Mouse (Mus musculus): Measurements from ENCODE around the gene Stmn1.
"Not testable (repeated sequence)": the region's sequence is repeated elsewhere in the genome, so short reads cannot be mapped to it uniquely, and the experiment has no call there.

The Stmn1 gene

DNA sequence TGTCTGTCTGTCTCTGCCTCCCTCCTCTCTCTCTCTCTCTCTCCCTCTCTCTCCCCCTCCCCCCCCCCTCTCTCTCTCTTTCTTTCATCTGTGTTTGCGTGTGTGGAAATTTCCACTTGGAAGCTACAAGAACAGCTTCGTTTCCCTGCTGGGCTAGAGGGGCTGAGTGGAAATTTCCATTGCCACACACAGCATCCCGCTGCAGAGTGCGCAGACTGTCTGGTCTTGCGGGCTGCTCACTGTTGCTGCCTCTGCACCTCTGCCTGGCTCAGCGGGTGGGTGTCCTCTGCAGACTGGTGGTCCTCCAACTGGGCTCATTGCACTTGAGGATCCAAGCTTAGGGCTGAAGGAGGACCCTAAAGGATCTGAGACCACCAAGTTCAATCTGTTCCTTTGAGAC lies 15.6 kb downstream of the Stmn1 start:
- in situ Hi-C loops (cut with MboI, MseI): no loop called here

DNA sequence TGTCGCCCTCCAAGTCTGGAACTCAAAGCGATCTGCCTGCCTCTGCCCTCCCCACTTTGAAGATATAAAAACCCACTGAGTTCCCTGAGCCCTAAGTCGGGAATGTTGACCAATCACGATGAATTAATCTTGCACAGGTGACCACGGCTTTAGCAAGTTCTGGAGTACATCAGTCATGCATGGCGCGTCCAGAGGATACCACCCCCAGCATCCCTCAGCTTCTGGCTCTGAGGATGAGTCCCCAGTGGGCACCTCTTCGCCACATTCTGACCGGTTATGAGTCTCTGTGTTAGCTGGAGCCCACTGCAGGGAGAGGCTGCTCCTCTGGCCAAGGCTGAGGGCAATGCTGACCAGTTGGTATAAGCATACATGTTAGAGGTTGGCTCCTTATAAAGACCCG lies 16.1 kb downstream of the Stmn1 start:
- in situ Hi-C loops (cut with MboI, MseI): no loop called here

DNA sequence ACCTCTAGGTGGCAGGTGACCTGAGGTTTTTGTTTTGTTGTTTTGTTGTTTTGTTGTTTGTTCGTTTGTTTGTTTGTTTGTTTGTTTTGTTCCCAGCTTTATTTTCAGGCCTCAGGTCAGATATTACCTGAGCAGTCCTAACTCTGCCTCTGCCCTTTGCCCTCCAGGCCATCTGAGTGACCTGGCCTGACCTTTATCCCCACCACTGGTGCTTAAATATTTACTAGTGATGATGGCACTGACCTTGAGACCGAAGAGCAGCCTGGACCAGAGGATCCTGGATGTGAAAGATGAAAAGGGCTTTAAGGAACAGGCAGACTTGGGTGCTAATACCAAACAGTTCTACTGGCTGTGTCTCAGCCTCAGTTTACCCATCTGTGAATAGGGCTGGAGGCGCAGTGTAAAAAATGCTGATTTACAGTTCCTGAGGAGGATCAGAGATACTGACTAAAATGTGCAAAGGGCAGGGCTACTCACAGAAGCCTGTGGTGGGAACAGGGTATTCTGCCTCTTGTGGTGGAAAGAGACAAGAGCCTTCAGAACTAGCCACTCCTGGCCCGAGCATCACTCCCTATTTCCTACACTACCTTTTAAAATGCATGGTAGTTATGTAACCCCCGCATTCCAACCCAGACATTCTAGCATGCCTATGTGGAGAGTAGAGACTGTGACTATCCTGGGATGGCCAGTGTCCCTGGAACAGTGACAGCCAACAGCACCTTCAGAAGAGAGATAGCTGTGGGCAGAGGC lies 17.2 kb downstream of the Stmn1 start:
- in situ Hi-C loops (cut with MboI, MseI): no loop called here

DNA sequence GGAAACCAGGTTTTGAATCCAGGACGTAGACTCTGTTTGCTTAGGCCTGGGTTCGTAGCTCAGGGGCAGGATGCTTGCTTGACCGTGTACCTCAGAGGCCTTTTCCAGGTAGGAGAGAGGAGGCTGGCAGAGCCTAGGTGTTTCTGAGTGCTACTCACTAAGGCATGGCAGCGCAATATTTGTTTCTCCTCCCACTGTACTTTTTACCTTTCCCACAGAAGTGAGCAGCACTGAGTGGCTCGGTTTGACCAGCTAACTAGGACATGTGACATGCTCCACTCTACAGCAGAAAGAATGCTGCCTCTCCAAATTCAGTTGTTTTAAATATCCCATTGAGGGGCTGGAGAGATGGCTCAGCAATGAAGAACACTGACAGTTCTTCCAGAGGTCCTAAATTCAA lies 20.1 kb downstream of the Stmn1 start:
- in situ Hi-C loops (cut with MboI, MseI): no loop called here

DNA sequence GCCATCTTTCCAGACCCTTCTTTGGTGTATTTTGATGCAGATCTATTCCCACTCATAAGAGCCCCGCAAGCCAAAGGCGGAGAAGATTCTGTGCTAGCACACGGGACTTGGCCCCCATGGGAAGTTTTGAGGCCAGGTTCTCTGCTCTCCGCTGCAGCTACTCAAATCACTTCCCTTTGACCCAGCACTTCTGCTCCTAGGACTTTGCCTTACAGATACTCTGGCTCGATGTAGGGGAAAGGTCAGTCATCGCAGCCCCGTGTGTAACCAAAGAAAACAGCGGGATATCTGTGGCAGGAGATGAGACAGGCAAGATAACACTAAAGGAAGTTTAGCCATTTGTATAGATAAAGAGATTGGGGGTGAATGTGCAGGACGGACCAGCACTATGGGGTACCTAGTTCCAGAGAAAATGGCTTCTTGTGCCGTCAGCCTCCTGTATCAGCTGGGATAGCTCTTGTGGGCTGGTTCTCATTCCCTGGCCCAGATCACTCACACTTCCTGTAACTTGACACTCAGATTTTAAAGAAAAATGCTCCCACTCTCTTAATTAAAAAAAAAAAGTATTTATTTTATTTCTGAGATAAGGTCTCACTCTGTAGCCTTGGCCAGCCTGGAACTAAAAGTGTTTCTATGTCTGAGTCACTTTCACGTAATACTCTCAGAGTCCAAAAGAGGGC lies 22.0 kb downstream of the Stmn1 start:
- in situ Hi-C loops (cut with MboI, MseI): no loop called here

DNA sequence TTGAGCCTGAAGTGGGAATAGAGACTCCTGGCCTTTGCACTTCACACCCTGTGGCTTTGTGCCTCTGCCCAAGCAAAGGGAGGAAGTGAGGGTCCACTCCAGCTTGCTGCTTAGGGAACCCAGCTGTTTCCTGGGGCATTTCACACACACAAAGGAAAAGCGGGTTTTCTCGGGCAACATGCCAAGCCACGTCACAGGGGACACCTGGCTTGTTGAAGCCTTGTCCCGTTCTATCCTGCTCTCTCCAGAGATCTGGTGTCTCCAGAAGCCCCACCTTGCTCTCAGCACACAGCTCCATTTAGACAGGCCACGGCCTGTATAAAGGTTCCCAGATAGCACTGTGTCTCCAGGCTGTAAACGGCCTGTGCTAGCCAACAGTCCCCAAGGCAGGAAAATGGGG lies 23.6 kb downstream of the Stmn1 start:
- in situ Hi-C loops (cut with MboI, MseI): no loop called here

DNA sequence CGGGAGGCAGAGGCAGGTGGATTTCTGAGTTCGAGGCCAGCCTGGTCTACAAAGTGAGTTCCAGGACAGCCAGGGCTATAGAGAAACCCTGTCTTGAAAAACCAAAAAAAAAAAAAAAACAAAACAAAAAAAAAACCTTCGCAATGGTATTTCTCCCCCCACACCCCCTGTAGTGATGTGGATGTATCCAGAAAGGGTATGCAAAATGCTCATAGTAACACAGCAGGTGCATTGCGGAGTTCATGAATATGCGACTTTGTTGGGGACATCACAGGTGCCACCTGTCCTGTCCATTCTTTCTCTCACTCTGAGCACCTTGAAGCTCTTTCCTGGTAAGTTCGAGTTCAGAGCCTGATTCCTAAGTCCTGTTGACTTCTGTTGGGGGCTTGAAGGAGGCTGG lies 26.0 kb downstream of the Stmn1 start:
- in situ Hi-C loops (cut with MboI, MseI): not testable (repeated sequence)

DNA sequence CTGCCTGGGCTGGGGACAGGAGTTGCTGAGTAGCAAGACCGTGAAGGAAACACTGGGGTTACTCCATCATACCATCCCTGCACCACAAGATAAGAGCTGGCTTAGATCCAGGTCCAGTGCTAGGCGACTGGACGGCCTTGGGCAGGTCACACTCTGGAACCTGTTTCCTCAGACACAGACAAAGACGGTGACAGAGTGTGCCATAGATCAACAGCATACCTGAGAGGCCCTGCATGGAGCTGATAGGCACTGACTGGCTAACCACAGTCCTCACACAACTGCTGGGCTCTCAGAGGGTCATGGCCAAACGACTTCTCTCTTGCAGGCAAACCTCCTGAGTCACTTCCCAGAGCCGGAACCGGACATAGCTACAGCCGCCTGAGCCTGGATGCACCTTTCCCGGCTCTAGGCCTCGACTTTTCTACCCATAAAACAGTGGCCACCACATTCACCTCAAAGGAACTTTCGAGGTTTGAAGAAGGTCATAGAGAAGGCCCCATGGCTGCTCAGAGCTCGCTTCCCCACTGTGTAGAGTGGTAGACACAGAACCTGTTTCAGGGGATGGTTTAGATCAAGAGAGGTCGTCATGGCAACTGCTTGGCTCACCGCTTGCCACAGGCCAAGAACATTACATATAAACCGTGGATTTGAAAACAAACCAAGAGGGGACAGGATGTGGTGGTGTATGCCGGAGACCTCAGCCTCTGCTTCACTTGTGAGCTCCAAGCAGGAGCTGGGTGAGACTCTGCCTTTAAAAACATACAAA lies 26.8 kb downstream of the Stmn1 start:
- in situ Hi-C loops (cut with MboI, MseI): no loop called here

DNA sequence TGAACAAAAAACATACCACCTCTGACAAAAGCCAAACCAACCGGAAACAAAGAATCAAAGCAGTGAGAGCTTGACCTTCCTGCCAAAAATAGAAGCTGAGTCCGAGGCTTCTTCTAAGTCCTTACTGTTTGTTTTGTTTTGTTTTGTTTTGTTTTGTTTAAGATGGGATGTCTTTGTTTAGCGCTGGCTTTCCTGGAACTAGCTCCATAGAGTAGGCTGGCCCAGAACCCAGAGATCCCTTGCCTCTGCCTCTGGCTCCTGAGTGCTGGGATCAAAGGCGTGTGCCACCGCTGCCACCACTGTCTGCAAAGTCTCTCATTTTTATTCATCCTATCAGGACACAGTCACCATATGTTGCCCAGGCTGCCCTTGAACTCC lies 27.4 kb downstream of the Stmn1 start:
- in situ Hi-C loops (cut with MboI, MseI): no loop called here

DNA sequence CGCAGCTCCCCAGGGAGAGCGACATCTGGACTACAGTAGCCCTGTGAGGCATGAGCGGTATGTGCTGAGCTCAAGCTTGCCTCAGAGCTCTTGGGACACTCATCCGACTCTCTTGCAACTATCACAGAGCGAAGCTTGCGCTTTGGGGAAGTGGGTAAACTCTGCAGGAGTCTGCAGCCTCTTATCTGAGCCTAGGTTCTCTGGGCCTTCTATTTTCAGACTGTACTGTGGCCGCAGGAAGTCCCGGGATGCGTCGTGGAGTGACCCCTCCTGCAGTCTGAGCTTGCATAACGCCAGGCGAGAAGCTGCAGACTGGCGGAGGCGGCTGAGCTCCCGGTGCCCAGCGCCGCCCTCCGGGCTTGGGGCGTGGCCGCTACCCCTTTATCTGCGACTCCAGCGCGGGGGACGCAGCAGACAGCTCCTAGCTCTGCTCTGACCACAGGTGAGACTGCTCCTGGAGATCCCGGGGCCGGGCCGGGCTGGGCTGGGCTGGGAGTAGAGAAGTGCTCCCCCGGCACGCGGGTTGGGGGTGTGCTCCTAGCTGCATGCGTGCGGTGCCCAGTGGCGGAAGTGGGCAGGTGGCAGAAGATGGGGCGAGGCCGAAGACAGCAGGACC lies 28.6 kb downstream of the Stmn1 start, which contains the start of gene Paqr7:
Paqr7 (plus strand) TSS at position 103 of the 616 bp plus-strand sequence.
- in situ Hi-C loops (cut with MboI, MseI): no loop called here

DNA sequence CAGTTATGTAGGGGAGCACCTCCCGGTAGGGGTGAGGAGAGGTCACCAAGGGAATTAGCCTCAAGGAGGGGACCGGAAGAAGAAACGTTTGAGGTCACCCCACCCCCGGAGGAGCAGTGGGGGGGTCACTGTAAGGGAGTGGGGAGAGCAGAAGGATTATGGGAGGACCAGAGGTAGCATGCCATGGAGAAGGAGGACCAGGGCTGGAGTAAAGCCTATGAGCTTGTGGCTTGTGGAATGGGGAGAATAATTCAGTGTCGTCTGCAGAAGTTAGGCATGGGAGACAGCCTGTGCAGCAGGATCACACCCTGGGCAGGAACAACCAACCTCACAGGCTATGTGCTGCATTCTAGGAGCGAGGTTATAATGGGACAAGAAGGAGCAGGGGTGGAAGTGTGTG lies 29.1 kb downstream of the Stmn1 start:
- in situ Hi-C loops (cut with MboI, MseI): no loop called here

DNA sequence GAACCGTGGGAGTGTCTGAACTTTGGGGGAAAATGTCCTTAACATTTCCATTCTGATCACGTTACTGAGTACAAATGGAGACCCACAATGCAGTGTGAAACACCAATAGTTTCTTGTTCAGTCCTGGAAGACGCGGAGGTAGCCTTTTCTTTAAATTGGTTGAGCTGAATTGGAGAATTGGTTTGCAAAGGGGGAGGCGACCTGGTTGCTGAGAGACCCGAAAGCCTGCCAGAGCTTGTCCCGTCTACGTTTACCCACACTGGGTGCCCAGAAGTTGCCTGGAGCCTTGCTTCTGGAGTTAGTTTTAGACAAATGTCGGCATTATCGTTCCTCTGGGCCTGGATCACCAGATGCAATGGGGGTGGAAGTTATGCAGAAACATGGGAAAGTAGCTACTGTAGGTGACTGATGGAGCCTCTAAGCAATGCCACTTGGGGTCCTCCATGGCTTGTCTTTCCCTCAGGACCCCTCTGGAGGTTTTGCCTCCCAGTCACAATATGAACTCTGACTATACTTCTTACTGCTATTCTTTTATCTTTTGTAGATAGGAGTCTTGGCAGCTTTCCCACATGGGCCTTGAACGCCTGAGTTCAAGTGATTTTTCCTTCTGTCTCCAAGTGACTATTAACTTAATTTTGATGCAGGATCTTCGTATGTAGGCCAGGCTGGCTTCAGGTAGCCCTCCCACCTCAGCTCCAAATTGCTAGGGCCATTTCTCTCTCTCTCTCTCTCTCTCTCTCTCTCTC lies 30.0 kb downstream of the Stmn1 start:
- in situ Hi-C loops (cut with MboI, MseI): no loop called here

DNA sequence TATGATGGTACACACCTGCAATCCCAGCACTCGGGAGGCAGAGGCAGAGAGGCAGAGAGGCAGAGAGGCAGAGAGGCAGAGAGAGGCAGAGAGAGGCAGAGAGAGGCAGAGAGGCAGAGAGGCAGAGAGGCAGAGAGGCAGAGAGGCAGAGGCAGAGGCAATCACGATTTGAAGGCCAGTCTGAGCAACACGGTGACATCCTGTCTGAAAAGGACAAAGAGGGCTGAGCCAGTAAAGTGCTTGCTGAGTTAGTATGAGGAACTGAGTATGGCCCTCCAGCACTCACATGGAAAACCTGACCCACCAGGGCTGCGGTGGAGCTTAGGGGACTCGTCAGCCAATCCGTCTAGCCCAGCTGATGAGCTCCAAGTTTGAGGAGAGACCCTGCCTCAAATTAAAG lies 30.9 kb downstream of the Stmn1 start:
- in situ Hi-C loops (cut with MboI, MseI): not testable (repeated sequence)

DNA sequence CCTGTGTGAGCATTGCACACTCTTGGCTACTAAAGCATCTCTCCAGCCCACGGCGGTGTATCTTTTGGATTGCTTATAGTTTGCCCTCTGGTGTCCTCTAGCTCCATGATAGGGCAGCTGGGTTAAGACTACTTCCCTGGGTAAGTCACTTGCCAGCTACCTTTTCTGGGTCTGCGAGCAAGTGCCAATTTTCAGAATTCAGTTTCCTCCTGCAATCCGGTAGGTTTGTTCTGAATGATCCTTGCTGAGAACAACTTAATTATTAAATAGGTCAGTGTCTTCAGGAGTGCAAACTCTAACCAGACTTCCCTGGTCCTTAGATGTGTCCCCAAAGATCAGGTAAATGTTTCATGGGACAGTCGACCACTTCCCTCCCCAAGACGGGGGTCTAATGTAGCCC lies 33.0 kb downstream of the Stmn1 start:
- in situ Hi-C loops (cut with MboI, MseI): no loop called here

DNA sequence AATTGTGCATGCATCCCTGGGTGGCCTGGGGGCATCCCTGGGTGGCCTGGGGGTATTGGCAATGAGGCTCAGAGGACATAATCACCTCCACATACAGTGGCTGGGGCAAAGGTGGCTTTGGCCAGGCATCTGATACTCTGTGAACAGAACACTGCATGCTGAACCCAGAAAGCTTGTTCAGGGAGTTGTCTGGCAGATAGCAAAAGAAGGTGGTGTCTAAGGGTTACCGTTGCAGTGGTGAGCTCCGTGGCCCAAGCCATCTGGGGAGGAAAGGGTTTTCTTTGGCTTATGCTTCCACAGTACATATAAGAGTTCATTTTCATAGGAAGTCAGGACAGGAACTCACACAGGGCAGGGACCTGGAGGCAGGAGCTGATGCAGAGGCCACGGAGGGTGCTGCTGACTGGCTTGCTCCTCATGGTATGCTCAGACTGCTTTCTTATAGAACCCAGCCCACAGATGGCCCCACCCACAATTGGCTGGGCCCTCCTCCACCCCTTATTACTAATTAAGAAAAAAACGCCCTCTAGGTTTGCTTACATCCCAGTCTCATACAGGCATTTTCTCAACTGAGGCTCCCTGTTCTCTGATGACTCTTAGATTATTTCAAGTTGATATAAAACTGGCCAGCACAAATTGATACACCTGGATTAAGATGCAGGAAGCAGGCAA lies 35.7 kb downstream of the Stmn1 start:
- in situ Hi-C loops (cut with MboI, MseI): no loop called here

DNA sequence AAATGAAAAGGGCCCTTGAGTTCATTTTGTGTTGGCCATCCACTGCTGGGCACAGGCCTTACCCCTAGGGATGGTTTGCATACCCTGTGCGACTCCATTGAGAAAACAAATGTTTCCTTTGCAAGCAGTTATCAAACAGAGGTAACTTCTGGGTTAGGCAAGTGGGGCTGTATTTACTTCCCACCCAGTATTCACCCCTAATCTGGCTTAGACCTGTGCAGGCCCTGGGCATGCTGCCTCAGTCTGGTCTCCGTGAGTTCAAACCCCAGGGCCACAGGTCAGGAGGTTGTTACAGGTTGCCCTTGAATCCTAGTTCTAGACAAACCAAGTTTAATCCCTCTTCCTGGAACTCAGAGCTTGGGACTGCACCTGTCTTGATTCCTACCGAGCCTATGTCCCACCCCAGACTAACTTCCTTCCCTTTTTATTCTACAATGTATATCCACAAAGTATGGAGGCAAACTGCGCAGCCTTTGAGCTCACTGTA lies 37.2 kb downstream of the Stmn1 start:
- in situ Hi-C loops (cut with MboI, MseI): no loop called here

DNA sequence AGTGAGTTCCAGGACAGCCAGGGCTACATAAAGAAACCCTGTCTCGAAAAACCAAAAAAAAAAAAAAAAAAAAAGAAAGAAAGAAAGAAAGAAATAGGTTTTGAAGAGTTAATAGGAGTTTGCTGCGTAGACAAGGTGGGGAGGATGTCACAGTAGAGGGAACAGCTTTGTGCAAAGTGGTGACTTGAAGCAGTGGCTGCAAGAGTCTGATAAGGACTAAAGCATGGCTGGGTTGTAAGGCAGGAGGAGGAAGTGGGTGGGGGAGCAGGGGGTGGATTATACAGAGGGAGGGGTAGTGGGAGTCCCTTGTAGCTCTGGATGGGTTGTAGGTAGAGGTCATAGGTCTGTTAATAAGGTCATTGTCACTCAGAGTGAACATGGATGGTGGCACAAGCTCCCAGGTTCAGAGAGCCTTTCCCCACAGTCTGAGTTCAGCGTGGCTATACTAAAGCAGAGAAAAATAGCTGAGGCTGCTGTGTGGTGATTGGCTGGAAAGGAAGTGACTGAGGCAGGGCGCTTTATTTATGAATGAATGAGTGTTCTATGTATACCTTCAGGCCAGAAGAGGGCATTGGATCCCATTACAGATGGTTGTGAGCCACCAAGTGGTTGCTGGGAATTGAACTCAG lies 38.0 kb downstream of the Stmn1 start:
- in situ Hi-C loops (cut with MboI, MseI): no loop called here

DNA sequence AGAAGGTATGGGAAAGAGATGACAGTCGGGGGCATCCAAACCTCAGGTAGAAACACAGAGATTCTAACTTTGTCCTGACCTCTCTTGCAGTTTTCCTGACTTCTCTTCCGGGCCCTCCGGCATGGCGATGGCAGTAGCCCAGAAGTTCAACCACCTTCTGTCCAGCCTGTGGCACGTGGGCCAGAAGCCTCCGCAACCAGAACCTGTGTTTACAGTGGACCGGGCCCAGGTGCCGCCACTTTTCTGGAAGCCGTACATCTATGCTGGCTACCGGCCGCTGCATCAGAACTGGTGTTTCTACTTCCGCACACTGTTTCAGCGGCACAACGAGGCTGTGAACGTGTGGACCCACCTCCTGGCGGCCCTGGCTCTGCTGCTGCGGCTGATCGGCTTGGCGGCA lies 38.6 kb downstream of the Stmn1 start:
- in situ Hi-C loops (cut with MboI, MseI): no loop called here

DNA sequence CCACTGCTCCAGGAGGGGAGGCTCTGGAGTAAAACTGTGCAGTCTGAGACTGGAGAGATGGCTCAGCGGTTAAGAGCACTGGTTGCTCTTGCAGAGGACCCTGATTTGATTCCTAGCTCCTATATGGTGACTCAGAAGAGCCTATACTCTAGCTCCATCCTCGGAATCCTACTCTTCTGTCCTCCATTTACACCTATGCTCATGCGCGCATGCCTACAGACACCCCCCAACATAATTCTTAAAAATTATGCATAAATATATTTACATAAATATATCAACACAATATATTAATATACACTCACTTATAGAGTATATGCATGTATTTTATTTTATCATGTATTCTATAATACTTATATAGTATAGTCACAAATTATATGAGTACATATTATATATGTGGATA lies 42.3 kb downstream of the Stmn1 start:
- in situ Hi-C loops (cut with MboI, MseI): no loop called here

DNA sequence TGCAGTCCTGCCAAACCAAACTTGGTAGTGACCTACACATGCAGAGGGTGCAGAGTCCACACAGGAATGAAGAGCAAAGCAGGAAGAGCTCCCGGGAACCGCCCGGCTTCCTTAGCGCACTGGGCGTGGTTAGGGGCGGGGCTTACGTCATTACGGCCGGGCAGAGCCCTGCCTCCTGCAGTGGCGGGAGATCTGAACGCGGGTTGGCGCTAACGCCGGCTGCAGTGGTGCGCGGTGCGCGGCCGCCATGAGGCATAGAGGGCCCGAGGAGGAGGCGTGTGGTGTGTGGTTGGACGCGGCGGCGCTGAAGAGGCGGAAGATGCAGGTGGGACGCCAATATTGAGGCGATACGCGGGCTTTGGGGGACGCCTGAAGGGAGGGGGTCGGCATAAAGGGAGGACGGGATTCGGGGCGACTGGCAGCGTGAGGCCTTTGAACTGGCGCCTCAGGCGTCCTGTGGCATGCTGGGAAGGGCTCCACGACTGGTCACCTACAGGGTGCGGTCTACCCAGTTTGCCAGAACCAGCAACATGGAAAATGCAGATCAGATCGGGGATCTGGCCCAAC lies 42.8 kb downstream of the Stmn1 start, which contains the start of gene Aunip:
Aunip (plus strand) TSS at position 155 of the 567 bp plus-strand sequence.
- in situ Hi-C loops (cut with MboI, MseI): no loop called here

Data from T-helper 17 cell (primary cell).